7 mouse cellular contexts compared by ENCODE assay signal in genomic region chr4:130533975-130534374, GRCm38 (mm10). TPM values are rescaled to one million over a fixed set of nuclear protein-coding genes. Genes with fewer than 3 reads are reported as not detected.
DNase-seq lines count a peak whose midpoint lies in the region; ATAC-seq lines count a peak whose summit lies in the region.

No protein-coding gene starts in this region.

- ATAC-seq in intestine, embryonic 16.5 days, result 0 out of 2 replicates have a peak, but pooled peaks have one; percentile 29
- peak; percentile 32 for ATAC-seq in midbrain, embryonic 15.5 days (replicated peaks)

- intact Hi-C loops in left cerebral cortex, postnatal 36 days (cut with DNase I), result no loop called here

- peaks cover 5% of the 10 kb centered on the region for H3K4me1 ChIP-seq in intestine, embryonic 16.5 days (ENCODE audit: control insufficient read depth, insufficient read depth, low read length)
- peaks cover 5% of the 10 kb centered on the region for H3K4me1 ChIP-seq in midbrain, embryonic 15.5 days

- no peak overlapping the region for H3K4me2 ChIP-seq in intestine, embryonic 16.5 days (ENCODE audit: low read depth, low read length)
- no peak overlapping the region for H3K4me2 ChIP-seq in midbrain, embryonic 15.5 days

- H3K4me3 ChIP-seq in intestine, embryonic 16.5 days (ENCODE audit: low read length), result no peak overlapping the region
- H3K4me3 ChIP-seq in midbrain, embryonic 15.5 days, result no peak overlapping the region

- no peaks in the 10 kb centered on the region for H3K9me3 ChIP-seq in intestine, embryonic 16.5 days (ENCODE audit: control insufficient read depth, low read length)
- H3K9me3 ChIP-seq in midbrain, embryonic 15.5 days, result no peaks in the 10 kb centered on the region

- no peak overlapping the region for H3K9ac ChIP-seq in intestine, embryonic 16.5 days (ENCODE audit: low read depth, low read length)
- H3K9ac ChIP-seq in midbrain, embryonic 15.5 days, result no peak overlapping the region

- H3K36me3 ChIP-seq in intestine, embryonic 16.5 days (ENCODE audit: control insufficient read depth, insufficient read depth, low read length), result no peaks in the 10 kb centered on the region
- H3K36me3 ChIP-seq in midbrain, embryonic 15.5 days (replicated peaks), result peaks cover 8% of the 10 kb centered on the region; the same call in 1 of the 2 replicates

- no peak overlapping the region for H3K27ac ChIP-seq in intestine, embryonic 16.5 days (ENCODE audit: low read length)
- no peak overlapping the region for H3K27ac ChIP-seq in midbrain, embryonic 15.5 days

- WGBS in intestine, embryonic 16.5 days, result 43% methylated on average over 4 of the region's 4 CpGs
- WGBS in midbrain, embryonic 15.5 days, result 39% methylated on average over 4 of the region's 4 CpGs

- peak; percentile 82 to 96 for DNase-seq in adrenal gland, adult (ENCODE audit: inconsistent age in 2 of 2, low spot score in 1 of 2)
- peak; percentile 93 to 98 for DNase-seq in cerebellum, postnatal 36 days
- DNase-seq in frontal cortex, postnatal 36 days (ENCODE audit: low spot score in 2 of 2), result peak; percentile 92 to 96
- peak; percentile 84 to 89 for DNase-seq in left cerebral cortex, postnatal 36 days (ENCODE audit: low spot score in 2 of 2)
- peak; percentile 56 to 82 for DNase-seq in spleen, adult 18-20 months

- no peaks in the 10 kb centered on the region for H3K27me3 ChIP-seq in intestine, embryonic 16.5 days (replicated peaks; ENCODE audit: control insufficient read depth, insufficient read depth, low read length)
- H3K27me3 ChIP-seq in midbrain, embryonic 15.5 days (replicated peaks), result no peaks in the 10 kb centered on the region

RNA-seq across cellular contexts. Expression of gene Nkain1, which starts 40.0 kb away (rescaled TPM):
- polyA plus RNA-seq in intestine, embryonic 16.5 days (2015; fragmentation: Nextera tagmentation; extraction: Ambion mirVana), result 0.15 TPM in 1 of 2 replicates, not detected in the other
- 10 to 100 TPM; 30.4 to 43.3 TPM for total RNA-seq in left cerebral cortex, postnatal 36 days (2021)
- 12.8 and 13.6 TPM in 2 replicates for polyA plus RNA-seq in midbrain, embryonic 15.5 days (2015; fragmentation: Nextera tagmentation; extraction: Ambion mirVana)

Comparison
In these comparisons a context has a peak if more than half of its experiments do, and no peak if none do; other contexts are left out.
1. RNA of gene Nkain1, which starts 40.0 kb away (polyA plus RNA-seq): 12.8 to 13.6 TPM in midbrain, embryonic 15.5 days; 0.15 TPM in intestine, embryonic 16.5 days; every median in the first group is over 10 times any median in the second.
2. Peak in every context shown above with its lines, with median percentiles within 50 percentile points of each other: DNase-seq.